Mouse (Mus musculus) cerebellum, adult 2 months (tissue): ENCODE data around the gene Trim69.

Experiments used
- CTCF ChIP-seq: fragments of 200-500 bp; IDR thresholded peaks from 2 replicates; pipeline ENCODE4 v1.5.1; 2011; ENCODE audit warnings: low read depth, mild to moderate bottlenecking, control low read depth, low read length, moderate library complexity, borderline replicate concordance; ENCODE audit not compliant: insufficient read depth
- POLR2A ChIP-seq: fragments of 200-500 bp; IDR thresholded peaks from 2 replicates; pipeline ENCODE4 v1.6.1; 2011; ENCODE audit warnings: low read length, control low read depth, borderline replicate concordance; ENCODE audit not compliant: insufficient read depth

GRCm38 (mm10) chr2:122180051-122180822 lies 19.7 kb downstream of the Trim69 start:
- TF ChIP-seq CTCF (no peak), POLR2A (no peak)
